Mouse (Mus musculus) brain, embryonic 14.5 days (tissue): ENCODE data around the gene Gbgt1.

Experiments used
- CTCF ChIP-seq: fragments of 200-500 bp; IDR thresholded peaks from 2 replicates; pipeline ENCODE4 v1.5.1; 2012; ENCODE audit warnings: inconsistent platforms, mild to moderate bottlenecking, moderate library complexity, borderline replicate concordance; ENCODE audit not compliant: insufficient read depth, insufficient read length; ENCODE audit errors: extremely low read depth
- POLR2A ChIP-seq: fragments of 200-500 bp; IDR thresholded peaks from 2 replicates; pipeline ENCODE4 v1.6.1; 2012; ENCODE audit warnings: mild to moderate bottlenecking, inconsistent platforms, borderline replicate concordance; ENCODE audit not compliant: poor library complexity, insufficient read depth, insufficient read length, severe bottlenecking; ENCODE audit errors: extremely low read depth

GRCm38 (mm10) chr2:28540587-28541227 lies 44.0 kb downstream of the Gbgt1 start:
- TF ChIP-seq CTCF (no peak), POLR2A (no peak)
